Mouse (Mus musculus) stomach, postnatal 0 days (tissue): ENCODE data around the gene Pms1.

Experiments
- CTCF ChIP-seq: IDR thresholded peaks from 2 replicates; pipeline ENCODE4 v1.5.1; 2016; ENCODE audit warnings: antibody characterized with exemption, low read depth, mild to moderate bottlenecking, moderate library complexity
- EP300 ChIP-seq: optimal IDR thresholded peaks from 2 replicates; pipeline ENCODE3; 2016; ENCODE audit warnings: antibody characterized with exemption

GRCm38 (mm10) chr1:53225616-53226015 lies 71.2 kb downstream of the Pms1 start:
- TF ChIP-seq CTCF = no peak
- TF ChIP-seq EP300 = no peak
